Mouse (Mus musculus) MEL (cell line): Measurements from ENCODE around the gene Plxna4. TPM values are rescaled to one million over a fixed set of nuclear protein-coding genes. Genes with fewer than 3 reads are reported as not detected.

Source experiments
- DNase-seq: peaks from one replicate; pipeline ENCODE4 v3.0.0; 2011; ENCODE audit warnings: low read depth, low spot score
- H3K27ac ChIP-seq: 2 replicates; pipeline ENCODE4 v1.5.1; 2012; ENCODE audit warnings: low read depth, mild to moderate bottlenecking, control low read depth, low read length, moderate library complexity; ENCODE audit not compliant: control insufficient read depth
- H3K27me3 ChIP-seq, 2 experiments: fragments of 150-350 bp in 1 of 2; sonication (generic) in 1 of 2; 2 replicates each; pipeline ENCODE4 v1.6.1; 2012; ENCODE audit warnings: low read length in 2 of 2, mild to moderate bottlenecking in 2 of 2, improper control_type of control experiment in 1 of 2, moderate library complexity in 1 of 2; ENCODE audit not compliant: insufficient read depth in 2 of 2, control insufficient read depth in 1 of 2
- H3K36me3 ChIP-seq, 2 experiments: 2 replicates each; pipeline ENCODE4 v1.6.1; 2012 to 2014; ENCODE audit warnings: low read length in 2 of 2, improper control_type of control experiment in 1 of 2, inconsistent platforms in 1 of 2, mild to moderate bottlenecking in 1 of 2; ENCODE audit not compliant: insufficient read depth in 2 of 2, control insufficient read depth in 1 of 2
- H3K4me1 ChIP-seq, 2 experiments: fragments of 150-350 bp in 1 of 2; sonication (generic) in 1 of 2; 2 replicates each; pipeline ENCODE4 v1.6.1; 2012; ENCODE audit warnings: low read length in 2 of 2, improper control_type of control experiment in 1 of 2, mild to moderate bottlenecking in 1 of 2; ENCODE audit not compliant: insufficient read depth in 2 of 2, control insufficient read depth in 1 of 2
- H3K4me3 ChIP-seq, 2 experiments: fragments of 150-350 bp in 1 of 2; sonication (generic) in 1 of 2; 2 replicates each; pipeline ENCODE4 v1.5.1; 2012; ENCODE audit warnings: low read depth in 2 of 2, low read length in 2 of 2, mild to moderate bottlenecking in 2 of 2, moderate library complexity in 2 of 2, control low read depth in 1 of 2, improper control_type of control experiment in 1 of 2; ENCODE audit not compliant: control insufficient read depth in 1 of 2, insufficient read depth in 1 of 2
- H3K79me2 ChIP-seq: 2 replicates; pipeline ENCODE4 v1.6.1; 2012; ENCODE audit warnings: mild to moderate bottlenecking, low read length, moderate library complexity; ENCODE audit not compliant: control insufficient read depth, poor library complexity, insufficient read depth
- H3K9ac ChIP-seq: 2 replicates; pipeline ENCODE4 v1.6.1; 2012; ENCODE audit warnings: low read depth, mild to moderate bottlenecking, control low read depth, low read length, moderate library complexity; ENCODE audit not compliant: control insufficient read depth, poor library complexity, severe bottlenecking
- H3K9me3 ChIP-seq: fragments of 150-350 bp; sonication (generic); replicated peaks from 2 replicates; pipeline ENCODE4 v1.6.1; 2012; ENCODE audit warnings: mild to moderate bottlenecking, low read length, improper control_type of control experiment, moderate library complexity; ENCODE audit not compliant: insufficient read depth
- BHLHE40 ChIP-seq: IDR thresholded peaks from 2 replicates; pipeline ENCODE4 v1.6.1; 2012; ENCODE audit warnings: low read depth, mild to moderate bottlenecking, inconsistent platforms, low read length, improper control_type of control experiment, borderline replicate concordance
- E2F4 ChIP-seq: IDR thresholded peaks from 2 replicates; pipeline ENCODE4 v1.6.1; 2011; ENCODE audit warnings: low read depth, low read length, improper control_type of control experiment, borderline replicate concordance
- EP300 ChIP-seq, 2 experiments: IDR thresholded peaks; 2 replicates each; pipeline ENCODE4 v1.6.1; 2011; ENCODE audit warnings: improper control_type of control experiment in 2 of 2, low read length in 2 of 2, low read depth in 1 of 2, mild to moderate bottlenecking in 1 of 2
- ETS1 ChIP-seq: IDR thresholded peaks from 2 replicates; pipeline ENCODE4 v1.6.1; 2012; ENCODE audit warnings: low read depth, mild to moderate bottlenecking, inconsistent platforms, low read length, improper control_type of control experiment, moderate library complexity
- GABPA ChIP-seq: IDR thresholded peaks from 2 replicates; pipeline ENCODE4 v1.6.1; 2012; ENCODE audit warnings: low read depth, mild to moderate bottlenecking, inconsistent platforms, low read length, improper control_type of control experiment, moderate library complexity
- GATA1 ChIP-seq: IDR thresholded peaks from 2 replicates; pipeline ENCODE4 v1.6.1; 2011; ENCODE audit warnings: low read depth, low read length, improper control_type of control experiment
- KAT2A ChIP-seq: conservative IDR thresholded peaks from 2 replicates; pipeline ENCODE4 v1.6.1; 2012; ENCODE audit warnings: low read depth, low read length, improper control_type of control experiment, inconsistent platforms
- MAX ChIP-seq: IDR thresholded peaks from 2 replicates; pipeline ENCODE4 v1.6.1; 2011; ENCODE audit warnings: low read length, improper control_type of control experiment
- MAZ ChIP-seq: IDR thresholded peaks from 2 replicates; pipeline ENCODE4 v1.6.1; 2012; ENCODE audit warnings: low read depth, mild to moderate bottlenecking, inconsistent platforms, low read length, improper control_type of control experiment
- MXI1 ChIP-seq: IDR thresholded peaks from 2 replicates; pipeline ENCODE4 v1.6.1; 2011; ENCODE audit warnings: mild to moderate bottlenecking, low read depth, low read length, improper control_type of control experiment
- RCOR1 ChIP-seq: IDR thresholded peaks from 2 replicates; pipeline ENCODE4 v1.6.1; 2012; ENCODE audit warnings: low read depth, mild to moderate bottlenecking, inconsistent platforms, low read length, improper control_type of control experiment
- SIN3A ChIP-seq: IDR thresholded peaks from 2 replicates; pipeline ENCODE4 v1.6.1; 2012; ENCODE audit warnings: low read length, improper control_type of control experiment, inconsistent platforms
- TAL1 ChIP-seq: IDR thresholded peaks from 2 replicates; pipeline ENCODE4 v1.6.1; 2012; ENCODE audit warnings: mild to moderate bottlenecking, inconsistent platforms, low read length, moderate library complexity, mixed read lengths
- TCF12 ChIP-seq: IDR thresholded peaks from 2 replicates; pipeline ENCODE4 v1.6.1; 2014; ENCODE audit warnings: low read depth, mild to moderate bottlenecking, inconsistent platforms, low read length, improper control_type of control experiment, moderate library complexity
- USF1 ChIP-seq: IDR thresholded peaks from 2 replicates; pipeline ENCODE4 v1.6.1; 2014; ENCODE audit warnings: low read depth, mild to moderate bottlenecking, inconsistent platforms, low read length, improper control_type of control experiment, moderate library complexity
- ZC3H11A ChIP-seq: IDR thresholded peaks from 2 replicates; pipeline ENCODE4 v1.6.1; 2012; ENCODE audit warnings: low read depth, mild to moderate bottlenecking, inconsistent platforms, low read length, improper control_type of control experiment
- ZKSCAN1 ChIP-seq: IDR thresholded peaks from 2 replicates; pipeline ENCODE4 v1.6.1; 2012; ENCODE audit warnings: low read depth, mild to moderate bottlenecking, inconsistent platforms, low read length, improper control_type of control experiment, moderate library complexity
- polyA plus RNA-seq, 2 experiments: library from polyadenylated mRNA; stranded (reverse) in 1 of 2; unstranded in 1 of 2; fragments of >175 nt in 1 of 2; fragments of >200 nt in 1 of 2; gene quantifications; 2 replicates each; pipeline versions ENCODE4 v1.2.1 to v1.2.4; 2012; ENCODE audit warnings: low replicate concordance in 2 of 2, low read depth in 1 of 2; ENCODE audit not compliant: insufficient read length in 2 of 2, insufficient read depth in 1 of 2, missing spikeins in 1 of 2
- total RNA-seq: library from RNA; depleted of rRNA; stranded (reverse); fragments of 300-350 nt; gene quantifications from 2 replicates; pipeline ENCODE4 v1.2.3, GENCODE M21; 2012

Plxna4 gene
- total and polyA plus RNA-seq, 3 experiments, result 0.01 TPM; not detected in 2

- H3K36me3 ChIP-seq, result peaks cover 0 to 14% of the 10 kb centered on the region in 2 experiments; a peak in 2 of 4 replicates
- H3K9ac ChIP-seq, result no peak overlapping the region
- DNase-seq, result peak; percentile 75
- H3K79me2 ChIP-seq, result no peaks in the 10 kb centered on the region
- peaks cover 0 to 22% of the 10 kb centered on the region in 2 experiments; a peak in 2 of 4 replicates for H3K4me1 ChIP-seq
- peak overlapping the region; percentile 72 for H3K27ac ChIP-seq
- no peak overlapping the region for H3K4me3 ChIP-seq
- TF ChIP-seq EP300 (IDR thresholded peaks at IDR 0.05; ENCODE audit: low read depth in 1 of 2, low read length in 2 of 2), result peak; percentile 81 to 84
- TF ChIP-seq GATA1, result peak; percentile 68; the same call in 1 of the 2 replicates
- no peak for TF ChIP-seq MAX
- TF ChIP-seq TAL1, result peak; percentile 79
- TF ChIP-seq RCOR1, result 0 out of 2 replicates have a peak, but pooled peaks have one; percentile 32
- TF ChIP-seq SIN3A, result peak; percentile 25; the same call in 1 of the 2 replicates
- TF ChIP-seq ETS1, result peak; percentile 65
- no peak for TF ChIP-seq ZC3H11A
- peak; percentile 81 for TF ChIP-seq TCF12
- no peak for TF ChIP-seq ZKSCAN1
- TF ChIP-seq GABPA, result no peak
- H3K27me3 ChIP-seq, result no peaks in the 10 kb centered on the region
- no peaks in the 10 kb centered on the region for H3K9me3 ChIP-seq
Measured at GRCm38 (mm10) chr6:32569919-32570318, 18.1 kb downstream of the Plxna4 start.

GRCm38 (mm10) chr6:32546915-32547314, 41.1 kb downstream of the Plxna4 start:
- H3K4me3 ChIP-seq, result no peak overlapping the region
- no peaks in the 10 kb centered on the region for H3K9me3 ChIP-seq
- no peaks in the 10 kb centered on the region for H3K27me3 ChIP-seq
- no peaks in the 10 kb centered on the region for H3K36me3 ChIP-seq
- TF ChIP-seq KAT2A (no peak), GABPA (no peak), MAZ (no peak), SIN3A (no peak), E2F4 (no peak), MXI1 (no peak), TCF12 (no peak), TAL1 (no peak), ZC3H11A (no peak), BHLHE40 (no peak), USF1 (no peak), ZKSCAN1 (no peak)
- H3K4me1 ChIP-seq, result no peaks in the 10 kb centered on the region
- H3K27ac ChIP-seq, result no peak overlapping the region
- H3K9ac ChIP-seq, result no peak overlapping the region
- DNase-seq, result no peak
- H3K79me2 ChIP-seq, result no peaks in the 10 kb centered on the region
